Comparison of ENCODE assay signal across 12 mouse cellular contexts in genomic region chr2:67447206-67447605, GRCm38 (mm10). TPM values are rescaled to one million over a fixed set of nuclear protein-coding genes. Genes with fewer than 3 reads are reported as not detected.
DNase-seq lines count a peak whose midpoint lies in the region; ATAC-seq lines count a peak whose summit lies in the region.
"Had no signal": no experiment of that assay in that cellular context is flagged by ENCODE, and none has a peak within 500 bp of the region (broad histone marks: within the 10 kb centered on the region; RNA-seq: fewer than 3 reads in every experiment).

No protein-coding gene starts in this region.

- H3K36me3 ChIP-seq in forebrain, embryonic 15.5 days: no peaks in the 10 kb centered on the region

- H3K27me3 ChIP-seq in forebrain, embryonic 15.5 days: no peaks in the 10 kb centered on the region

- intact Hi-C loops in left cerebral cortex, postnatal 25 days (cut with DNase I): no loop called here

- no peak overlapping the region for H3K9ac ChIP-seq in forebrain, embryonic 15.5 days (replicated peaks)

- H3K4me1 ChIP-seq in forebrain, embryonic 15.5 days: no peaks in the 10 kb centered on the region

- 73% methylated on average over 12 of the region's 12 CpGs for WGBS in forebrain, embryonic 15.5 days

- H3K4me2 ChIP-seq in forebrain, embryonic 15.5 days (replicated peaks): no peak overlapping the region

- peak; percentile 75 to 76 for DNase-seq in cerebellum, postnatal 14 days
- DNase-seq in cerebellum, adult 11-12 months: no peak
- DNase-seq in Muller cell, postnatal 12 days (ENCODE audit: inconsistent ontology term): peak; percentile 5
- peak; percentile 13 to 38 for DNase-seq in gastrocnemius, adult 8-10 months (ENCODE audit: low spot score in 2 of 2)
- DNase-seq in left cerebral cortex, postnatal 25 days (ENCODE audit: low spot score in 2 of 2): peak; percentile 46 to 65
- no peak for DNase-seq in urinary bladder, postnatal 10 days (ENCODE audit: low spot score)
- DNase-seq in yolk sac, embryonic 10.5 days (ENCODE audit: low spot score): no peak

- H3K9me3 ChIP-seq in forebrain, embryonic 15.5 days: no peaks in the 10 kb centered on the region

- no peak for ATAC-seq in forebrain, embryonic 15.5 days (replicated peaks)
- ATAC-seq: lung, postnatal 0 days had no signal

- no peak overlapping the region for H3K4me3 ChIP-seq in forebrain, embryonic 15.5 days

- no peak overlapping the region for H3K27ac ChIP-seq in forebrain, embryonic 15.5 days (replicated peaks)

RNA-seq across cellular contexts. Expression of gene Xirp2, which starts 1.4 kb away (rescaled TPM):
- 1,000 to 10,000 TPM in 3 of 4 experiments, 100 to 1,000 TPM in 1; 987 to 1,235 (median 1,149) TPM for total RNA-seq in gastrocnemius, adult 8-10 months (2022)
- under 1 TPM in 1 of 2 experiments, not detected in 1; 0.07 TPM for total RNA-seq in left cerebral cortex, postnatal 25 days (2021)
- polyA plus RNA-seq in forebrain, embryonic 15.5 days (2015; fragmentation: Nextera tagmentation; extraction: Ambion mirVana): 0.01 and 0.03 TPM in 2 replicates
- polyA plus RNA-seq: hindbrain, embryonic 11.5 days; lung, postnatal 0 days; neural tube, embryonic 11.5 days had no signal

RNA-seq across cellular contexts. Expression of gene Gm26727, which starts 14.2 kb away (rescaled TPM):
- total RNA-seq in gastrocnemius, adult 8-10 months (2022): not detected
- not detected for total RNA-seq in left cerebral cortex, postnatal 25 days (2021)
- not detected in 2 replicates for polyA plus RNA-seq in forebrain, embryonic 15.5 days (2015; fragmentation: Nextera tagmentation; extraction: Ambion mirVana)
- total RNA-seq: left cerebral cortex, adult 8-10 months had no signal
- polyA plus RNA-seq: hindbrain, embryonic 11.5 days; lung, postnatal 0 days; neural tube, embryonic 11.5 days had no signal

RNA-seq across cellular contexts. Expression of gene Gm21830, which starts 33.7 kb away (rescaled TPM):
- total RNA-seq in gastrocnemius, adult 8-10 months (2022): not detected
- not detected for total RNA-seq in left cerebral cortex, postnatal 25 days (2021)
- polyA plus RNA-seq in forebrain, embryonic 15.5 days (2015; fragmentation: Nextera tagmentation; extraction: Ambion mirVana): not detected in 2 replicates
- total RNA-seq: left cerebral cortex, adult 8-10 months had no signal
- polyA plus RNA-seq: hindbrain, embryonic 11.5 days; lung, postnatal 0 days; neural tube, embryonic 11.5 days had no signal

Comparison
In these comparisons a context has a peak if more than half of its experiments do, and no peak if none do; other contexts are left out.
1. DNase-seq: peak in cerebellum, postnatal 14 days (2 of 2), Muller cell, postnatal 12 days (single experiment), gastrocnemius, adult 8-10 months (2 of 2) and left cerebral cortex, postnatal 25 days (2 of 2); none in cerebellum, adult 11-12 months (single experiment), urinary bladder, postnatal 10 days (single experiment) and yolk sac, embryonic 10.5 days (single experiment).
2. RNA of gene Xirp2, which starts 1.4 kb away (total RNA-seq): 987 to 1,235 TPM in gastrocnemius, adult 8-10 months; 0.07 TPM in left cerebral cortex, postnatal 25 days; every median in the first group is over 100 times any median in the second.